Mouse (Mus musculus): ENCODE measurements around the gene Smco2.

Gene Smco2

DNA sequence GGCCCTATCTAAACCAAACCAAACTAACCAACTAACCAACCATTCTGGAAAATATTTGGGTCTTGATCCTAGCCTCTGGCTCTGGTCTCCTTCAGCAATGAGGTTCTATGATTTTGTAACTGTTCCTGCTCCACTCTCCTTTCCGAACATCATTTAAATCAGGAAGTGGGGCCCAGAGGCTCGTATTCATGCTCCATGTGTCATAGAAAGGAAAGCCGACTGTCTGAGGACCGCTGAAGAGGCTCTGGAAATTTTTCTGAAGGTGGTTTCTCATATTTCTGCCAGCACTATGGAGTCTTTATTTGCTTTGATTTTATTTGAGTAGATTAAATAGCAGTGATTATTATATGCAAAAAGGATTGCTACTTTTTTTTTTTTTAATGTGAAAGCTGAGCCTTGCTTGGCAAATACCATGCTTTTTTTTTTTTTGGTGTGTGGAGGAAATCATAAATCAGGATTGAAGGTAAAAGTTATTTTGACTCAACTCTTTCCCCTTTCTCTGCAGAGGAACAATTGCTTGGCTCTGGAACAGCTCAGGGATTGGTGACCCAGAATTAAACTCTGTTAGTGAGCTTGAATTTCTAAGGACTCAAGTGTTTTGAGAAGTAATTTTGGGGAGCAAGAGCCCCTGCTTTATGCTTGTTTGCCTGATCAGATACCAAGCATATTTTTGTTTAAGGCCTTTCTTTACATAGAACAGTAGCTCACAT, 63.7 kb downstream of the Smco2 start:
- in situ Hi-C loops (cut with MboI; ENCODE audit: low pct_unique_long_range_greater_than_20kb in 1 of 2, low sequenced_read_pairs in 2 of 2, unreplicated experiment in 1 of 2), result no loop called here

- in situ Hi-C loops (cut with MboI; ENCODE audit: low pct_unique_long_range_greater_than_20kb in 1 of 2, low sequenced_read_pairs in 2 of 2, unreplicated experiment in 1 of 2), result no loop called here
Measured at GRCm38 (mm10) chr6:146915808-146916207, 65.9 kb downstream of the Smco2 start.

DNA sequence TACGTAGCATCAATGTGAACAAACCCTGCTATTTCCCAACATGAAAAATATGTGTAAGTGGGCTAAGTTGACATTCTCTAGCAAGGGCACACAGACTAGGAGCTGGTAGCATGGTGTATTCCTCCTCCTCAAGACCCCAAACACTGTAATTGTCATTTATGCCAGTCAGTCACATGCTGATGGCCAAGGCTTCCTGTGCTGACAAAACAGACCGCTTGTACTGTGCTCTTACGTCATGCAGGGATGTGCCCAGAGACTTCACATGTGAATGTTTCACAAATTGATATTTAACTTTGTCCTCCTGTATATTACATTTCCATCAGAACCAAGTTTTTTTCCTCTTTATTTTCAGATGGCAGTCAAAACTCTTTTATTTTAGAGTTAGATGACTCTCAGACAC, 67.5 kb downstream of the Smco2 start:
- in situ Hi-C loops (cut with MboI; ENCODE audit: low pct_unique_long_range_greater_than_20kb in 1 of 2, low sequenced_read_pairs in 2 of 2, unreplicated experiment in 1 of 2), result no loop called here

GRCm38 (mm10) chr6:146918341-146918740, 68.4 kb downstream of the Smco2 start:
- in situ Hi-C loops (cut with MboI; ENCODE audit: low pct_unique_long_range_greater_than_20kb in 1 of 2, low sequenced_read_pairs in 2 of 2, unreplicated experiment in 1 of 2), result no loop called here
